Comparison of ENCODE assay signal across 8 mouse cellular contexts in genomic region chr17:68210313-68211254, GRCm38 (mm10).
DNase-seq lines count a peak whose midpoint lies in the region; ATAC-seq and TF ChIP-seq lines count a peak whose summit lies in the region.

No protein-coding gene starts in this region.

- no peak overlapping the region for H3K9ac ChIP-seq in intestine, postnatal 0 days (ENCODE audit: low read depth, low read length)
- H3K9ac ChIP-seq in liver, embryonic 13.5 days = no peak overlapping the region
- no peak overlapping the region for H3K9ac ChIP-seq in neural tube, embryonic 13.5 days

- DNase-seq in gastrocnemius, adult 18-20 months (ENCODE audit: low spot score) = peak; percentile 9
- DNase-seq in gastrocnemius, adult 8-10 months (ENCODE audit: low spot score in 2 of 2) = no peak
- DNase-seq in embryo, embryonic 11 days = peak; percentile 82
- peak; percentile 6 to 29 for DNase-seq in heart, adult 9 months (ENCODE audit: low spot score in 2 of 2)
- DNase-seq in liver, embryonic 13.5 days = peak; percentile 1
- no peak for DNase-seq in MN1 (ENCODE audit: low spot score)

- H3K27ac ChIP-seq in intestine, postnatal 0 days (ENCODE audit: low read depth, low read length) = no peak overlapping the region
- no peak overlapping the region for H3K27ac ChIP-seq in liver, embryonic 13.5 days
- H3K27ac ChIP-seq in neural tube, embryonic 13.5 days (replicated peaks) = no peak overlapping the region

- no peaks in the 10 kb centered on the region for H3K27me3 ChIP-seq in intestine, postnatal 0 days (replicated peaks; ENCODE audit: control insufficient read depth, insufficient read depth, low read length)
- H3K27me3 ChIP-seq in liver, embryonic 13.5 days = no peaks in the 10 kb centered on the region
- no peaks in the 10 kb centered on the region for H3K27me3 ChIP-seq in neural tube, embryonic 13.5 days

- 0 out of 2 replicates have a peak overlapping the region, but pooled peaks have one; percentile 9 for H3K4me3 ChIP-seq in intestine, postnatal 0 days (ENCODE audit: low read depth, low read length)
- H3K4me3 ChIP-seq in liver, embryonic 13.5 days (replicated peaks) = no peak overlapping the region
- H3K4me3 ChIP-seq in neural tube, embryonic 13.5 days = no peak overlapping the region

- H3K4me2 ChIP-seq in intestine, postnatal 0 days (replicated peaks; ENCODE audit: low read depth) = peak overlapping the region; percentile 58
- H3K4me2 ChIP-seq in liver, embryonic 13.5 days = 0 out of 2 replicates have a peak overlapping the region, but pooled peaks have one; percentile 10
- peak overlapping the region; percentile 35 for H3K4me2 ChIP-seq in neural tube, embryonic 13.5 days

- WGBS in intestine, postnatal 0 days = 10% methylated on average over 14 of the region's 14 CpGs
- 17% methylated on average over 14 of the region's 14 CpGs for WGBS in liver, embryonic 13.5 days (ENCODE audit: insufficient replicate concordance)
- WGBS in neural tube, embryonic 13.5 days = 24% methylated on average over 14 of the region's 14 CpGs

- no peak for TF ChIP-seq CTCF in intestine, postnatal 0 days (IDR thresholded peaks at IDR 0.05; ENCODE audit: low read depth)

- no peaks in the 10 kb centered on the region for H3K36me3 ChIP-seq in intestine, postnatal 0 days (ENCODE audit: control insufficient read depth, insufficient read depth)
- H3K36me3 ChIP-seq in liver, embryonic 13.5 days = no peaks in the 10 kb centered on the region
- H3K36me3 ChIP-seq in neural tube, embryonic 13.5 days = no peaks in the 10 kb centered on the region

- no peaks in the 10 kb centered on the region for H3K9me3 ChIP-seq in intestine, postnatal 0 days (ENCODE audit: control insufficient read depth)
- no peaks in the 10 kb centered on the region for H3K9me3 ChIP-seq in liver, embryonic 13.5 days (replicated peaks)
- no peaks in the 10 kb centered on the region for H3K9me3 ChIP-seq in neural tube, embryonic 13.5 days

- ATAC-seq in intestine, postnatal 0 days = peak; percentile 51
- no peak for ATAC-seq in liver, embryonic 13.5 days (ENCODE audit: low read depth)
- no peak for ATAC-seq in neural tube, embryonic 13.5 days (ENCODE audit: low read depth)

- no peaks in the 10 kb centered on the region for H3K4me1 ChIP-seq in intestine, postnatal 0 days (replicated peaks; ENCODE audit: control insufficient read depth, insufficient read depth, low read length)
- no peaks in the 10 kb centered on the region for H3K4me1 ChIP-seq in liver, embryonic 13.5 days (replicated peaks)
- peaks cover 9% of the 10 kb centered on the region for H3K4me1 ChIP-seq in neural tube, embryonic 13.5 days (replicated peaks)

Comparison
In these comparisons a context has a peak if more than half of its experiments do, and no peak if none do; other contexts are left out.
1. DNase-seq: peak in gastrocnemius, adult 18-20 months (single experiment), embryo, embryonic 11 days (single experiment), heart, adult 9 months (2 of 2) and liver, embryonic 13.5 days (single experiment); none in gastrocnemius, adult 8-10 months (0 of 2) and MN1 (single experiment).
2. Peak in every context shown above with its lines, with median percentiles within 50 percentile points of each other: H3K4me2 ChIP-seq.